38 mouse cellular contexts compared by ENCODE assay signal in the genomic region with DNA sequence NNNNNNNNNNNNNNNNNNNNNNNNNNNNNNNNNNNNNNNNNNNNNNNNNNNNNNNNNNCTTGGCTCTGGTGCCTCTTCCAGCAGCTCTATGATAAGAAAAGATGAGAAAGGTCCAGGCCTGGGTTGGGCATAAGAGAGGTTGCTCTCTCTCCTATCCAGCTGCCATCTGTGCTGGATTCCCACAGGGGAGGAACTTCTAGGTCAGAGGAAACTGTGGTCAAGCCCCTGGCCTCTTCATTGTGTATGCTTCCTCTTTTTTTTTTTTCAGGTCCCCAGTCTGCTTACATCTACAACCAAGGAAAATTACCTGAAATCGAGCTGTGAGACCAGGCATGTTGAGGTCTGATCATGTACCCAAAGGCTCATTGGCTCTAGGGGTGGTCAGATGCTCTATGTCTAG. TPM values are rescaled to one million over a fixed set of nuclear protein-coding genes. Genes with fewer than 3 reads are reported as not detected.
DNase-seq lines count a peak whose midpoint lies in the region; ATAC-seq and TF ChIP-seq lines count a peak whose summit lies in the region.
"Had no signal": no experiment of that assay in that cellular context is flagged by ENCODE, and none has a peak within 500 bp of the region (broad histone marks: within the 10 kb centered on the region; RNA-seq: fewer than 3 reads in every experiment).

No protein-coding gene starts in this region.

- H3K9ac ChIP-seq in forebrain, embryonic 11.5 days (ENCODE audit: low read length), result no peak overlapping the region
- H3K9ac ChIP-seq in forebrain, postnatal 0 days, result no peak overlapping the region
- no peak overlapping the region for H3K9ac ChIP-seq in midbrain, embryonic 14.5 days (replicated peaks; ENCODE audit: low read length)
- H3K9ac ChIP-seq: embryonic facial prominence, embryonic 13.5 days; forebrain, embryonic 13.5 days; hindbrain, embryonic 15.5 days; midbrain, embryonic 15.5 days had no signal

- H3K36me3 ChIP-seq in forebrain, embryonic 11.5 days (ENCODE audit: control insufficient read depth, insufficient read depth, low read length), result no peaks in the 10 kb centered on the region
- H3K36me3 ChIP-seq in forebrain, postnatal 0 days (ENCODE audit: insufficient read depth), result no peaks in the 10 kb centered on the region
- H3K36me3 ChIP-seq in midbrain, embryonic 14.5 days (ENCODE audit: control insufficient read depth, insufficient read depth, low read length), result no peaks in the 10 kb centered on the region
- H3K36me3 ChIP-seq: embryonic facial prominence, embryonic 13.5 days; hindbrain, embryonic 15.5 days; limb, embryonic 10.5 days; midbrain, embryonic 15.5 days had no signal

- no peak overlapping the region for H3K4me2 ChIP-seq in forebrain, embryonic 11.5 days (ENCODE audit: low read depth, low read length, severe bottlenecking)
- H3K4me2 ChIP-seq in forebrain, postnatal 0 days (ENCODE audit: low read depth), result no peak overlapping the region
- H3K4me2 ChIP-seq in midbrain, embryonic 14.5 days (ENCODE audit: low read length), result no peak overlapping the region
- H3K4me2 ChIP-seq: embryonic facial prominence, embryonic 13.5 days; forebrain, embryonic 13.5 days; hindbrain, embryonic 15.5 days; midbrain, embryonic 15.5 days had no signal

- TF ChIP-seq CTCF in forebrain, postnatal 0 days (IDR thresholded peaks at IDR 0.05; ENCODE audit: low read depth), result no peak

- no peaks in the 10 kb centered on the region for H3K4me1 ChIP-seq in forebrain, embryonic 11.5 days (replicated peaks; ENCODE audit: control insufficient read depth, insufficient read depth, low read length)
- H3K4me1 ChIP-seq in forebrain, postnatal 0 days (ENCODE audit: insufficient read depth), result no peaks in the 10 kb centered on the region
- H3K4me1 ChIP-seq in midbrain, embryonic 14.5 days (ENCODE audit: control insufficient read depth, insufficient read depth, low read length), result no peaks in the 10 kb centered on the region
- H3K4me1 ChIP-seq: embryonic facial prominence, embryonic 13.5 days; forebrain, embryonic 13.5 days; hindbrain, embryonic 15.5 days; limb, embryonic 10.5 days; midbrain, embryonic 15.5 days had no signal

- H3K27me3 ChIP-seq in forebrain, embryonic 11.5 days (ENCODE audit: control insufficient read depth, insufficient read depth, low read length), result no peaks in the 10 kb centered on the region
- no peaks in the 10 kb centered on the region for H3K27me3 ChIP-seq in forebrain, postnatal 0 days (ENCODE audit: insufficient read depth, low read length)
- H3K27me3 ChIP-seq in midbrain, embryonic 14.5 days (ENCODE audit: control insufficient read depth, insufficient read depth, low read length), result no peaks in the 10 kb centered on the region
- H3K27me3 ChIP-seq: embryonic facial prominence, embryonic 13.5 days; forebrain, embryonic 13.5 days; hindbrain, embryonic 15.5 days; megakaryocyte, embryonic 14.5 days; midbrain, embryonic 15.5 days had no signal

- 56% methylated on average over 1 of the region's 1 CpGs for WGBS in forebrain, embryonic 11.5 days
- 61% methylated on average over 1 of the region's 1 CpGs for WGBS in forebrain, postnatal 0 days
- 80% methylated on average over 1 of the region's 1 CpGs for WGBS in midbrain, embryonic 14.5 days

- no peak overlapping the region for H3K4me3 ChIP-seq in forebrain, embryonic 11.5 days (ENCODE audit: low read depth, low read length)
- H3K4me3 ChIP-seq in forebrain, postnatal 0 days (ENCODE audit: low read depth, low read length), result no peak overlapping the region
- H3K4me3 ChIP-seq in midbrain, embryonic 14.5 days (replicated peaks; ENCODE audit: low read depth, low read length), result no peak overlapping the region
- H3K4me3 ChIP-seq: embryonic facial prominence, embryonic 13.5 days; erythroblast, embryonic 14.5 days; forebrain, embryonic 13.5 days; hindbrain, embryonic 15.5 days; left cerebral cortex, adult 2 months; limb, embryonic 10.5 days; megakaryocyte, embryonic 14.5 days; midbrain, embryonic 15.5 days had no signal

- DNase-seq in forebrain, embryonic 11.5 days (ENCODE audit: low spot score), result peak; percentile 19
- no peak for DNase-seq in forebrain, postnatal 0 days
- peak; percentile 64 to 66 for DNase-seq in spleen, postnatal 36 days (ENCODE audit: low spot score in 2 of 2)
- DNase-seq in spleen, postnatal 14 days (ENCODE audit: low spot score in 2 of 2), result no peak
- no peak for DNase-seq in c-Kit-positive CD71-positive TER-119-positive erythroid progenitor cells, embryonic 14.5 days (ENCODE audit: low spot score)
- DNase-seq in urinary bladder, postnatal 10 days (ENCODE audit: low spot score), result no peak
- DNase-seq in midbrain, embryonic 14.5 days, result no peak
- DNase-seq: adrenal gland, adult 2 months; cerebellum, adult 2 months; cerebellum, postnatal 25 days; embryo, embryonic 11 days; gastrocnemius, postnatal 10 days; heart, adult 18-20 months; kidney, adult 2 months; kidney, postnatal 10 days; lung, postnatal 14 days; right cerebral cortex, adult 18-20 months; thymus, postnatal 25 days had no signal

- peaks cover 2% of the 10 kb centered on the region; the same call in 1 of the 2 replicates for H3K9me3 ChIP-seq in forebrain, embryonic 11.5 days (ENCODE audit: control insufficient read depth, low read length)
- no peaks in the 10 kb centered on the region for H3K9me3 ChIP-seq in forebrain, postnatal 0 days (ENCODE audit: low read length)
- no peaks in the 10 kb centered on the region for H3K9me3 ChIP-seq in midbrain, embryonic 14.5 days (ENCODE audit: control insufficient read depth, low read length)
- H3K9me3 ChIP-seq: forebrain, embryonic 13.5 days; hindbrain, embryonic 15.5 days; limb, embryonic 10.5 days; midbrain, embryonic 15.5 days had no signal

- ATAC-seq in forebrain, embryonic 11.5 days (replicated peaks; ENCODE audit: low FRiP score), result no peak
- no peak for ATAC-seq in forebrain, postnatal 0 days
- ATAC-seq in megakaryocyte, adult 5-6 weeks (ENCODE audit: poor library complexity, severe bottlenecking), result peak; percentile 98
- no peak for ATAC-seq in midbrain, embryonic 14.5 days (ENCODE audit: low FRiP score, low TSS enrichment)
- ATAC-seq: CD4-positive, CD25-positive, alpha-beta regulatory T cell, adult 4 months; forebrain, embryonic 13.5 days had no signal

- H3K27ac ChIP-seq in forebrain, embryonic 11.5 days (ENCODE audit: low read depth, low read length), result no peak overlapping the region
- H3K27ac ChIP-seq in forebrain, postnatal 0 days (ENCODE audit: low read depth, low read length), result no peak overlapping the region
- no peak overlapping the region for H3K27ac ChIP-seq in midbrain, embryonic 14.5 days (replicated peaks; ENCODE audit: low read depth, low read length)
- H3K27ac ChIP-seq: embryonic facial prominence, embryonic 13.5 days; forebrain, embryonic 13.5 days; hindbrain, embryonic 15.5 days; left cerebral cortex, adult 2 months; limb, embryonic 10.5 days; midbrain, embryonic 15.5 days had no signal

RNA-seq across cellular contexts. Expression of a gene that starts 27.5 kb away (rescaled TPM):
- not detected in 2 replicates for polyA plus RNA-seq in forebrain, embryonic 11.5 days (2014; fragmentation: Nextera tagmentation; extraction: Ambion mirVana)
- total RNA-seq in forebrain, postnatal 0 days (2014; rRNA removed), result not detected in 2 replicates
- not detected in 2 replicates for polyA plus RNA-seq in forebrain, postnatal 0 days (2015; fragmentation: Nextera tagmentation; extraction: Ambion mirVana)
- total RNA-seq in megakaryocyte, adult 5-6 weeks (2015), result 9.9 and 12.1 TPM in 2 replicates
- total RNA-seq in megakaryocyte, adult 5-6 weeks (2017), result 19.1 and 19.9 TPM in 2 replicates
- polyA plus RNA-seq in midbrain, embryonic 14.5 days (2014; fragmentation: Nextera tagmentation; extraction: Ambion mirVana), result not detected in 2 replicates
- total RNA-seq: adrenal gland, adult 2 months; ES-E14; gastrocnemius, postnatal 10 days; heart, adult 18-20 months; heart, postnatal 25 days; layer of hippocampus, postnatal 10 days; left cerebral cortex, adult 2 months; liver, adult 2 months had no signal
- polyA plus RNA-seq: adrenal gland, adult 2 months; CD4-positive, CD25-positive, alpha-beta regulatory T cell, adult 4 months; cerebellum, adult 2 months; embryonic facial prominence, embryonic 13.5 days; erythroblast, embryonic 14.5 days; forebrain, embryonic 13.5 days; heart, embryonic 14.5 days; hindbrain, embryonic 15.5 days; intestine, embryonic 14.5 days; kidney, adult 2 months; limb, embryonic 10.5 days; liver, adult 2 months; midbrain, embryonic 15.5 days; neural tube, embryonic 14.5 days; stomach, embryonic 14.5 days had no signal

RNA-seq across cellular contexts. Expression of a gene that starts 29.5 kb away (rescaled TPM):
- polyA plus RNA-seq in forebrain, embryonic 11.5 days (2014; fragmentation: Nextera tagmentation; extraction: Ambion mirVana), result not detected in 2 replicates
- total RNA-seq in forebrain, postnatal 0 days (2014; rRNA removed), result not detected in 2 replicates
- polyA plus RNA-seq in forebrain, postnatal 0 days (2015; fragmentation: Nextera tagmentation; extraction: Ambion mirVana), result not detected in 2 replicates
- total RNA-seq in megakaryocyte, adult 5-6 weeks (2015), result not detected in 2 replicates
- not detected in 2 replicates for total RNA-seq in megakaryocyte, adult 5-6 weeks (2017)
- not detected in 2 replicates for polyA plus RNA-seq in midbrain, embryonic 14.5 days (2014; fragmentation: Nextera tagmentation; extraction: Ambion mirVana)
- total RNA-seq: adrenal gland, adult 2 months; adrenal gland, postnatal 4 days; ES-E14; gastrocnemius, postnatal 10 days; heart, adult 18-20 months; heart, postnatal 25 days; layer of hippocampus, postnatal 10 days; left cerebral cortex, adult 2 months; liver, adult 2 months had no signal
- polyA plus RNA-seq: adrenal gland, adult 2 months; CD4-positive, CD25-positive, alpha-beta regulatory T cell, adult 4 months; embryonic facial prominence, embryonic 13.5 days; forebrain, embryonic 13.5 days; heart, embryonic 14.5 days; hindbrain, embryonic 15.5 days; intestine, embryonic 14.5 days; kidney, adult 2 months; limb, embryonic 10.5 days; liver, adult 2 months; liver, embryonic 16.5 days; midbrain, embryonic 15.5 days; neural tube, embryonic 14.5 days; stomach, embryonic 14.5 days had no signal

RNA-seq across cellular contexts. Expression of a gene that starts 48.5 kb away (rescaled TPM):
- polyA plus RNA-seq in forebrain, embryonic 11.5 days (2014; fragmentation: Nextera tagmentation; extraction: Ambion mirVana), result not detected in 2 replicates
- total RNA-seq in forebrain, postnatal 0 days (2014; rRNA removed), result not detected in 2 replicates
- polyA plus RNA-seq in forebrain, postnatal 0 days (2015; fragmentation: Nextera tagmentation; extraction: Ambion mirVana), result not detected in 2 replicates
- total RNA-seq in megakaryocyte, adult 5-6 weeks (2015), result 43.0 and 46.9 TPM in 2 replicates
- total RNA-seq in megakaryocyte, adult 5-6 weeks (2017), result 58.8 and 60.9 TPM in 2 replicates
- 0.32 TPM in 1 of 2 replicates, not detected in the other for polyA plus RNA-seq in midbrain, embryonic 14.5 days (2014; fragmentation: Nextera tagmentation; extraction: Ambion mirVana)
- total RNA-seq: adrenal gland, adult 2 months; ES-E14; heart, adult 18-20 months; heart, postnatal 25 days; layer of hippocampus, postnatal 10 days; left cerebral cortex, adult 2 months had no signal
- polyA plus RNA-seq: CD4-positive, CD25-positive, alpha-beta regulatory T cell, adult 4 months; embryonic facial prominence, embryonic 13.5 days; erythroblast, embryonic 14.5 days; forebrain, embryonic 13.5 days; heart, embryonic 14.5 days; hindbrain, embryonic 15.5 days; limb, embryonic 10.5 days; liver, adult 2 months; midbrain, embryonic 15.5 days; neural tube, embryonic 14.5 days; stomach, embryonic 14.5 days had no signal

Comparison
In these comparisons a context has a peak if more than half of its experiments do, and no peak if none do; other contexts are left out.
1. DNase-seq: peak in forebrain, embryonic 11.5 days (single experiment) and spleen, postnatal 36 days (2 of 2); none in forebrain, postnatal 0 days (single experiment), spleen, postnatal 14 days (0 of 2), c-Kit-positive CD71-positive TER-119-positive erythroid progenitor cells, embryonic 14.5 days (single experiment), urinary bladder, postnatal 10 days (single experiment) and midbrain, embryonic 14.5 days (single experiment).